In genomic region chr2:90893673-90894298, GRCm38 (mm10) we compare ENCODE assay signal across 17 mouse cellular contexts. TPM values are rescaled to one million over a fixed set of nuclear protein-coding genes. Genes with fewer than 3 reads are reported as not detected.
DNase-seq lines count a peak whose midpoint lies in the region; ATAC-seq and TF ChIP-seq lines count a peak whose summit lies in the region.
"Had no signal": no experiment of that assay in that cellular context is flagged by ENCODE, and none has a peak within 500 bp of the region (broad histone marks: within the 10 kb centered on the region; RNA-seq: fewer than 3 reads in every experiment).

No protein-coding gene starts in this region.

- peaks cover 7% of the 10 kb centered on the region for H3K27me3 ChIP-seq in intestine, embryonic 15.5 days (replicated peaks)
- H3K27me3 ChIP-seq in intestine, postnatal 0 days (replicated peaks; ENCODE audit: control insufficient read depth, insufficient read depth, low read length) = peaks cover 8% of the 10 kb centered on the region; the same call in 1 of the 2 replicates
- peaks cover 30% of the 10 kb centered on the region for H3K27me3 ChIP-seq in liver, embryonic 13.5 days

- H3K27ac ChIP-seq in intestine, embryonic 15.5 days = no peak overlapping the region
- no peak overlapping the region for H3K27ac ChIP-seq in intestine, postnatal 0 days (ENCODE audit: low read depth, low read length)
- H3K27ac ChIP-seq in liver, embryonic 13.5 days = peak overlapping the region; percentile 95
- H3K27ac ChIP-seq: heart, adult 2 months; kidney, postnatal 0 days had no signal

- no peak overlapping the region for H3K9ac ChIP-seq in intestine, embryonic 15.5 days
- H3K9ac ChIP-seq in intestine, postnatal 0 days (ENCODE audit: low read depth, low read length) = no peak overlapping the region
- peak overlapping the region; percentile 68 for H3K9ac ChIP-seq in liver, embryonic 13.5 days

- no peak overlapping the region for H3K4me2 ChIP-seq in intestine, embryonic 15.5 days (replicated peaks)
- H3K4me2 ChIP-seq in intestine, postnatal 0 days (replicated peaks; ENCODE audit: low read depth) = no peak overlapping the region
- H3K4me2 ChIP-seq in liver, embryonic 13.5 days = peak overlapping the region; percentile 61

- 79% methylated on average over 6 of the region's 6 CpGs for WGBS in intestine, embryonic 15.5 days
- 65% methylated on average over 6 of the region's 6 CpGs for WGBS in intestine, postnatal 0 days
- WGBS in liver, embryonic 13.5 days (ENCODE audit: insufficient replicate concordance) = 35% methylated on average over 6 of the region's 6 CpGs

- peaks cover 22% of the 10 kb centered on the region; the same call in 1 of the 2 replicates for H3K36me3 ChIP-seq in intestine, embryonic 15.5 days
- peaks cover 39% of the 10 kb centered on the region for H3K36me3 ChIP-seq in intestine, postnatal 0 days (ENCODE audit: control insufficient read depth, insufficient read depth)
- peaks cover 49% of the 10 kb centered on the region for H3K36me3 ChIP-seq in liver, embryonic 13.5 days

- no peak overlapping the region for H3K4me3 ChIP-seq in intestine, embryonic 15.5 days (replicated peaks)
- H3K4me3 ChIP-seq in intestine, postnatal 0 days (ENCODE audit: low read depth, low read length) = no peak overlapping the region
- H3K4me3 ChIP-seq in liver, embryonic 13.5 days (replicated peaks) = no peak overlapping the region; the same call in 1 of the 2 replicates
- H3K4me3 ChIP-seq: heart, adult 2 months had no signal

- peak; percentile 80 for DNase-seq in liver, embryonic 13.5 days
- DNase-seq in spleen, postnatal 36 days (ENCODE audit: low spot score in 2 of 2) = peak; percentile 33 to 46
- no peak for DNase-seq in frontal cortex, postnatal 25 days (ENCODE audit: low spot score in 2 of 2)
- DNase-seq: adrenal gland, postnatal 25 days; heart, adult 2 months; layer of hippocampus, adult 9-11 months; lung, postnatal 4 days; midbrain, embryonic 14.5 days; right cerebral cortex, adult 18-20 months had no signal

- H3K9me3 ChIP-seq in intestine, embryonic 15.5 days = no peaks in the 10 kb centered on the region
- H3K9me3 ChIP-seq in intestine, postnatal 0 days (ENCODE audit: control insufficient read depth) = no peaks in the 10 kb centered on the region
- H3K9me3 ChIP-seq in liver, embryonic 13.5 days (replicated peaks) = no peaks in the 10 kb centered on the region

- no peak for TF ChIP-seq CTCF in intestine, postnatal 0 days (IDR thresholded peaks at IDR 0.05; ENCODE audit: low read depth)

- peaks cover 8% of the 10 kb centered on the region for H3K4me1 ChIP-seq in intestine, embryonic 15.5 days (replicated peaks)
- peaks cover 4% of the 10 kb centered on the region; the same call in 1 of the 2 replicates for H3K4me1 ChIP-seq in intestine, postnatal 0 days (replicated peaks; ENCODE audit: control insufficient read depth, insufficient read depth, low read length)
- peaks cover 83% of the 10 kb centered on the region for H3K4me1 ChIP-seq in liver, embryonic 13.5 days (replicated peaks)

- peak; percentile 26; the same call in 1 of the 2 replicates for ATAC-seq in intestine, embryonic 15.5 days
- no peak for ATAC-seq in intestine, postnatal 0 days
- ATAC-seq in erythroblast, adult 5-6 weeks (replicated peaks; ENCODE audit: low FRiP score, poor library complexity, severe bottlenecking) = peak; percentile 88
- ATAC-seq in liver, embryonic 13.5 days (ENCODE audit: low read depth) = peak; percentile 90
- no peak for ATAC-seq in inflammation-experienced regulatory T-cells, adult 6 months
- ATAC-seq: CD4-positive, CD25-positive, alpha-beta regulatory T cell, adult 4 months; forebrain, embryonic 14.5 days had no signal

RNA-seq across cellular contexts. Expression of gene C1qtnf4, which starts 8.1 kb away (rescaled TPM):
- 6.9 and 8.8 TPM in 2 replicates for polyA plus RNA-seq in intestine, embryonic 15.5 days (2015; fragmentation: Nextera tagmentation; extraction: Ambion mirVana)
- polyA plus RNA-seq in intestine, postnatal 0 days (2015; fragmentation: Nextera tagmentation; extraction: Ambion mirVana) = 6.5 and 7.6 TPM in 2 replicates
- total RNA-seq in erythroblast, adult 5-6 weeks (2015; ENCODE audit: low replicate concordance) = not detected in 2 replicates
- total RNA-seq in erythroblast, adult 5-6 weeks (2017; ENCODE audit: low replicate concordance) = not detected in 2 replicates
- 3.0 and 4.4 TPM in 2 replicates for polyA plus RNA-seq in liver, embryonic 13.5 days (2015; fragmentation: Nextera tagmentation; extraction: Ambion mirVana)
- polyA plus RNA-seq in inflammation-experienced regulatory T-cells, adult 6 months (2017; shearing (Covaris generic)) = 1 to 10 TPM in 2 of 3 experiments, under 1 TPM in 1; 0.65 to 1.7 (median 1.2) TPM
- total RNA-seq: hematopoietic stem cell, adult 5-6 weeks had no signal

RNA-seq across cellular contexts. Expression of gene Kbtbd4, which starts 10.8 kb away (rescaled TPM):
- polyA plus RNA-seq in intestine, embryonic 15.5 days (2015; fragmentation: Nextera tagmentation; extraction: Ambion mirVana) = 27.8 and 29.8 TPM in 2 replicates
- polyA plus RNA-seq in intestine, postnatal 0 days (2015; fragmentation: Nextera tagmentation; extraction: Ambion mirVana) = 12.0 and 13.1 TPM in 2 replicates
- total RNA-seq in erythroblast, adult 5-6 weeks (2015; ENCODE audit: low replicate concordance) = 1.7 and 5.8 TPM in 2 replicates
- 2.8 TPM in 2 replicates for total RNA-seq in erythroblast, adult 5-6 weeks (2017; ENCODE audit: low replicate concordance)
- 17.5 and 21.0 TPM in 2 replicates for polyA plus RNA-seq in liver, embryonic 13.5 days (2015; fragmentation: Nextera tagmentation; extraction: Ambion mirVana)
- 10 to 100 TPM; 44.8 to 51.0 (median 45.0) TPM for polyA plus RNA-seq in inflammation-experienced regulatory T-cells, adult 6 months (2017; shearing (Covaris generic))

RNA-seq across cellular contexts. Expression of gene Ndufs3, which starts 10.8 kb away (rescaled TPM):
- 276 and 282 TPM in 2 replicates for polyA plus RNA-seq in intestine, embryonic 15.5 days (2015; fragmentation: Nextera tagmentation; extraction: Ambion mirVana)
- polyA plus RNA-seq in intestine, postnatal 0 days (2015; fragmentation: Nextera tagmentation; extraction: Ambion mirVana) = 263 and 280 TPM in 2 replicates
- 36.2 and 37.3 TPM in 2 replicates for total RNA-seq in erythroblast, adult 5-6 weeks (2015; ENCODE audit: low replicate concordance)
- 28.0 and 29.0 TPM in 2 replicates for total RNA-seq in erythroblast, adult 5-6 weeks (2017; ENCODE audit: low replicate concordance)
- polyA plus RNA-seq in liver, embryonic 13.5 days (2015; fragmentation: Nextera tagmentation; extraction: Ambion mirVana) = 156 and 162 TPM in 2 replicates
- polyA plus RNA-seq in inflammation-experienced regulatory T-cells, adult 6 months (2017; shearing (Covaris generic)) = 100 to 1,000 TPM; 108 to 135 (median 118) TPM

RNA-seq across cellular contexts. Expression of gene Celf1, which starts 46.4 kb away (rescaled TPM):
- 81.3 and 82.3 TPM in 2 replicates for polyA plus RNA-seq in intestine, embryonic 15.5 days (2015; fragmentation: Nextera tagmentation; extraction: Ambion mirVana)
- polyA plus RNA-seq in intestine, postnatal 0 days (2015; fragmentation: Nextera tagmentation; extraction: Ambion mirVana) = 34.9 and 41.0 TPM in 2 replicates
- total RNA-seq in erythroblast, adult 5-6 weeks (2015; ENCODE audit: low replicate concordance) = 23.8 and 25.4 TPM in 2 replicates
- 31.9 and 38.8 TPM in 2 replicates for total RNA-seq in erythroblast, adult 5-6 weeks (2017; ENCODE audit: low replicate concordance)
- 54.9 and 68.3 TPM in 2 replicates for polyA plus RNA-seq in liver, embryonic 13.5 days (2015; fragmentation: Nextera tagmentation; extraction: Ambion mirVana)
- polyA plus RNA-seq in inflammation-experienced regulatory T-cells, adult 6 months (2017; shearing (Covaris generic)) = 10 to 100 TPM; 48.4 to 57.0 (median 49.4) TPM

RNA-seq across cellular contexts. Expression of gene Mtch2, which starts 46.8 kb away (rescaled TPM):
- 332 and 357 TPM in 2 replicates for polyA plus RNA-seq in intestine, embryonic 15.5 days (2015; fragmentation: Nextera tagmentation; extraction: Ambion mirVana)
- 196 and 216 TPM in 2 replicates for polyA plus RNA-seq in intestine, postnatal 0 days (2015; fragmentation: Nextera tagmentation; extraction: Ambion mirVana)
- total RNA-seq in erythroblast, adult 5-6 weeks (2015; ENCODE audit: low replicate concordance) = 61.7 and 91.3 TPM in 2 replicates
- total RNA-seq in erythroblast, adult 5-6 weeks (2017; ENCODE audit: low replicate concordance) = 37.2 and 37.7 TPM in 2 replicates
- 152 and 154 TPM in 2 replicates for polyA plus RNA-seq in liver, embryonic 13.5 days (2015; fragmentation: Nextera tagmentation; extraction: Ambion mirVana)
- polyA plus RNA-seq in inflammation-experienced regulatory T-cells, adult 6 months (2017; shearing (Covaris generic)) = 100 to 1,000 TPM; 115 to 143 (median 119) TPM

Comparison
In these comparisons a context has a peak if more than half of its experiments do, and no peak if none do; other contexts are left out.
1. ATAC-seq: peak in intestine, embryonic 15.5 days (single experiment), erythroblast, adult 5-6 weeks (single experiment) and liver, embryonic 13.5 days (single experiment); none in intestine, postnatal 0 days (single experiment) and inflammation-experienced regulatory T-cells, adult 6 months (single experiment).
2. DNase-seq: peak in liver, embryonic 13.5 days (single experiment) and spleen, postnatal 36 days (2 of 2); none in frontal cortex, postnatal 25 days (0 of 2).